Mouse (Mus musculus): ENCODE results near the gene Rabac1.
A peak's percentile ranks its signal among the peaks of the same experiment; 100 is the strongest.

The Rabac1 gene

DNA sequence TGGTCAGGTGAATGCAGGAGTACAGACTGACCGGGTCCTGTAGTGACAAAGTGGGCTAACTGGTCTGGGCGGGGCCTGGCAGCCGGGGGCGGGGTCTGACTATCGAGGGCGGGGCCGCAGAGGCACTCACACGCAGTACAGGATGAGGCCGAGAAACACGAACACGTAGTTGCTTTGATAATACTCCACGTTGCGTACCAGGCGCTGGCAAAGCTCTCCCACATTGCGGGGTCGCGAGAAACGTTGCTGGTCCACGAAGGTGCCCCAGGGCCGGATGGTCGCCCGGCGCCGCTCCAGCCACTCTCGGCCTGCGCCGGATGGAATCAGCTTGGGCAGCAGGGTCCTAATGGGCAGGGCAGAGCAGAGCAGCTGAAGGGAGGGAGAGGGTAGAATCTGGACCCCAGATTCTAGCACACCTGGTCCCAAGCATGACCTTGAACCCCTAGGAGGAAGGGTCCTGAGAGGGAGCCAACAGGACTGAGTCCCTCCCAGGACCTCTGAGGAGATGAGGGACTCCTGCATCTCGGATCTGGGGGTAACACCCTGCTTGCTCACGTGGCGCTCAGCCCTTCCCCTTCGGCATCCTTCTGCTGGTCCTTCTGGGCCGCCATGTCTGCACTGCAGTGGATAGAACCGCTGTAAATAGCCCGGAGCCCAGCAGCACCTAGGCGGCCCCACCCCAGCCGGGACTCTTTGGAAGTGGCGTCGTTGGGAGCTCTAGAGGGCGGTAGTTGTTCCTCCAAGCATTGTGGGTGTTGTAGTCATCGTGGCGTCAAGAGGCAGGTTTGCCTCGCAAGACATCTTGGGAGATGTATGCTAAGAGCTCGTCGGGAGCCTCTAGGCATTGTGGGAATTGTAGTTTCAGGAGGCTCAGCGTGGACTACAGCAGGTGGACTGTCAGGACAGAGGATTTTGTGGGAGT, at the start of gene Rabac1:
Rabac1 (minus strand) TSS at position 783 of the 922 bp plus-strand sequence.
- peak; percentile 94 for DNase-seq (ENCODE audit: low read depth, low spot score)

DNA sequence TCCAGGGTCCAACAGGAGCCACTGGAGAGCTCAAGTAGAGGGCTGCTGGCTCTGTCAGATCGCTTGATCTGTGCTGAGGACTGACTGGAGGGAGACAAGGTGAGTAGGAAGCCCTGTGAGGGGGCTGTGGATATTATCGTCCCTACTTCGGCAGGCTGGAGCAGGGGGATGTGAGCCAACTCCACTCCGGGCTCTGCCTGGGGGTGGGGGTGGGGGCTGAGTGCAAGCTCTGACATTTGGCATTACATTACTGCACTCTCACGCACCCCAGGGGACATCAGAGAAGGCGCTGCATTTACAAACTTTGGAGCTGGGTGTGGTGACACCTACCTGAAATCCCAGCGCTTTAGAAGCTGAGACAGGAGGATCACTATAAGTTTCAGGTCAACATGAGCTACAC, 39.0 kb upstream of the Rabac1 start:
- DNase-seq (ENCODE audit: low read depth, low spot score), result no peak

DNA sequence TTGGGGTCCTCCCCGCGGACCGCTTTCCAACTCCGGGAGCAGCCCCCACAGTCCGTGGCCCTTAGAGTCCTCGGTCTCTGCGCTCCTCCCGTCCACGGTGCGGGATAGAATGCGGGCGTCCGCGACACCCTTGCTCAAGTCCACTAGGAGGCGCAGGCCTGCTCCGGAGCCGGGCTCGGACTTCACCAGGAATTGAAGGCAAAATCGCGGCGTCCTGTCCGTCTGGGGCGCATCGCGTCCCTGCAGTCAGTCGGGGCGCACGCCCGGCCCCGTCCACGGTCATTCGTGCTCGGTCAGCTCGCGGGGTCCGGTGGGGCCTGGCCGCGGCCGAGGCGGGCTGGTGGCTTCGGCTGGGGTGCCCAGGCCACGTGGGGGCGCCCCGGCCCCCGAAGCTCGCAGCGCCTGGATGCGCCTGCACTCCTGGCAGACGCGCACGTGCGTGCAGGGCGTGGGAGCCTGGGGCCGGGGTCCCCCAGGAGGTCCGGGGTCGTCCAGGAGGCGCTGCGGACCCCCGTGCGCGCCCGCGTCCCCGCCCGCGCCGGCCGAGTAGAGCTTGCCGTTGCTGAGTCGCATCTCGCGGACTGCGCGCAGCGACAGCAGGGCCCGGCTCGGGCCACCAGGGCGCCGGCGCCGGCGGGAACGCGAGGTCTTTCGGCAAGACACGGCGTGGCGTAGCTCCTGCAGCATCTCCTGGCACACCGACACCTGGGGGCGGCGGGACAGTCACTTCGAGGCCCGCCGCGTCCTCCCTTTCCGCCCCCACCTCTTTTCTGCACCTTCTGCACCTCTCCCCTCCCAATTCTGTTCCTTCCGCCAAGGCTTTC, 37.7 kb upstream of the Rabac1 start:
- DNase-seq (ENCODE audit: low read depth, low spot score), result no peak

DNA sequence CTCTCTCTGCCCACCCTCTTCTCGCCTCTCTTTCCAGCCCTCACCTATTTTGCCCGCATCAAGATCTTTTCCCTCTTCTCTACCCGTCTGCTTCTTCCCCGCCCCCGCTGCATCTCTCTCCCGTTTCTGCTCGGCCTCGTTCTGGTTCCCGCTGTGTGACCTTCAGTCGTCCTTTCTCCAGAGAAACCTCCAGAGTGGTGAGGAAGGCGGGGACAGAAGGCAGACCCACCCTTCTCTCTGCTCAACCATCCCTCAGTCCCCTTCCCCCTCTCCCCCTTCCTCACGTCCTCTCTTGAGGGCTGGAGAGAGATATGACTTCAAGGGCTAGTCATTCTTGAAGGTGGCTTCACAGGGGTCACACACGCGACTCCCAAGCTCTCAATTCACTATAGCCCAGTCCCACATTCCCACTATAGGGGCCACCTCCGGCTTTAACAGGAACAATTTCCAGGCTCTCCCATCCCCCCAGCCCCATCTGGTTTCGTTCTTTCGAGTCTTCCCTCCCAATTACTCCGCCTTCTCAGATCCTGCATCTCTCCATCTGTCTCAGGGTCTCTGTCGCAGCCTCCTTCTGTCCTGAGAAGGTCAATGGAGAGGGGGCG, 36.6 kb upstream of the Rabac1 start:
- no peak for DNase-seq (ENCODE audit: low read depth, low spot score)

DNA sequence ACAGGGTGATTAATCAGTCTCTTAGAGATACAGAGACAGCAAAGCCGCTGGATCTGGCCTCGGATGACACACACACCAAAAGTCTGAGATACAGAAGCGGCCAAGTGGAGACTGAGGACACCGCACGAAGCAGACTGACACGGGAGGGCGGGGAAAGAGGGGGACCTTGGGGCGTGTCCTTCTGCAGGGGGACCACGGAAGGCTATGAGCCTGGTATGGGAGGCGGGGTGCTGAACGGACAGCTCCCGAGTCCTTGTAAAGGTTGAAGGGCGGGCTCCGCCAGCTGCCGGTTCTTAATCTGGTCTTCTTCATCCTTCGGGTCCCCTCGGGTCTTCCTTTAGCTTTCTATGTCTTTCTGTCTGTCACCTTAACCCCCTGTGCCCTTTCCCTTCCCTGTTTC, 36.1 kb upstream of the Rabac1 start:
- peak; percentile 21 for DNase-seq (ENCODE audit: low read depth, low spot score)

DNA sequence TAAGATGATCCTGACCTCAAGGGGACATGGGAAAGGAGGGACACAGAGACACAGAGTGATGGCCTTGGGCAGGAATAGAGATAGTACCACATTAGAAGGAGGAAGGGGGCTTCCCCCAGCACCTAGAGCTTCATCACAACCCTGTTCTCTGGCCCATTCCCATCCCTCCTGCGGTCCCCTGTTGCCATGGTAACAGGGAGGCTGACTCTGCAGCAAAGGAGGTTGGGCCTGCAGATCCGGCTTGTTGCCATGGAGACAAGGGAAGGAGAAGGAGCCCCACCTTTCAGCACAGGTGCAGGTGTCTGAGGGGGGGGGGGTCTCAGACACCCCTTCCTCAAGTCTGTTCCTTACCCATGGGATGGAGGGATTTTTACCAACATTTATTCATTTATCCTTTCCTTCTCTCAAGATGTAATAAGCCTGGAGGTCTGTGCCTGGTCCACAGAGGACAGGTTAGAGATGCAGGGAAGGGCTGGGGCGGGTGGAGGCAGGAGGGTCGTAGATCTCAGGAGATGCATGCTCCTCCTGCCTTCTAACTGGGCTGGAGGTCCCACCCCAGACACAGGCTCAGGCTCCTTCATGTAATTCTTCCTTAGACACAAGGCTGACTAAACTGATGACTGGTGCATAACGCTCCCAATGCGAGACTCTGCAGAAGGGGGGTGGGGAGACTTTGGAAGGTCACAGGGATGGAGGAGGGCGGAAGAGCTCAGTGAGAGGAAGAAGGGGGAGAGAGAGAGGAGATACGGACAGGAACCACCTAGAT, 35.2 kb upstream of the Rabac1 start:
- no peak for DNase-seq (ENCODE audit: low read depth, low spot score)

DNA sequence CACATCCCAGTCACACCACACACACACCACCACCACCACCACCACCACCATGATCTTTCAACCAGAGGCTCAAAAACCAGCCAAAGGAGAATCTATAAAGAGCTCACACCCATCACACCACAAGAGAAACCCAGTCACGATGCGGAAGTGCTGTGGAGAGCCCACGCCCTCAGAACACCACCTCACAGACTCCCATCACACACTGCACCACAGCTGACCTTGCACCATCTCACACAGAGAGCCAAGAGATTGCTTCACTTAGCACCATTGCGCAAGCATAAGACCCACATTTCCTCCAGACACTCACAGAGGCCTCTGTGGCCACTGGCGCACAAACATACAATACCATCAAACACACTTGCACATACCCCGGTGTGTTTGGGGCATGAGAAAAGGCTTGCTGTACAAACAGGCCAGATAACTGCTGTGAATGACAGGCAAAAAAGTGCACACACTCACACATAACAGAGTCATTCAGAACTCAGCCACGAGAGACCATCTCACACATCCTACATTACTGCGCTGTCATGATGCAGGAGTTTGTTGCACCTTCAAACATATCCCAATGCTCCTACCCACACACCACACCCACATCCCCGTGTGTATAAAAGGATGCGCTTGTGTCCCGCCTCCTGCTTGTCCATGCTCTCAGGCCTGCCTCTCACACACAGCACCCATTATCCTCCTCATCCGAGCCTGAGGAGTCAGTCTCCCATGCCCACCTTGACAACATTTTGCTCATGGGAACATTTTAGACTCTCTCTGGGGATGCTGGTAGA, 34.2 kb upstream of the Rabac1 start:
- no peak for DNase-seq (ENCODE audit: low read depth, low spot score)

DNA sequence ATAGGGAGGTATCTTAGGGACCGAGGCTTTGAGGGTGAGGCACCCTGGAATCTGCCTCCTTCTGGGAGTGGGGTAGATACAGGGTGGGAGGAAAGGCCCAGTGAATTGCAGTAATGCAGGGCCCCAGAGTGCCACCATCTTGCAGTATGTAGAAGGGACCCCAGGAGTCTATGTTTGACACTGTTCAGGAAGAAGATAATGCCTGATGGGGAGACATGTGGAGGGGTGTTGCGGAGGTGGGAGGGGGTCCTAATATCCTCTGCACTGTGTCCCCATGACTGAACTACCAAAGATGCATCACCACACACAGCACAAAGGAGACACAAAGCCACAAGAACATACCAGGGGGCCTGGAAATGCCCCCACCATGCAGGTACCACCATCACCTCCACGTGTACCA, 33.6 kb upstream of the Rabac1 start:
- DNase-seq (ENCODE audit: low read depth, low spot score), result no peak

DNA sequence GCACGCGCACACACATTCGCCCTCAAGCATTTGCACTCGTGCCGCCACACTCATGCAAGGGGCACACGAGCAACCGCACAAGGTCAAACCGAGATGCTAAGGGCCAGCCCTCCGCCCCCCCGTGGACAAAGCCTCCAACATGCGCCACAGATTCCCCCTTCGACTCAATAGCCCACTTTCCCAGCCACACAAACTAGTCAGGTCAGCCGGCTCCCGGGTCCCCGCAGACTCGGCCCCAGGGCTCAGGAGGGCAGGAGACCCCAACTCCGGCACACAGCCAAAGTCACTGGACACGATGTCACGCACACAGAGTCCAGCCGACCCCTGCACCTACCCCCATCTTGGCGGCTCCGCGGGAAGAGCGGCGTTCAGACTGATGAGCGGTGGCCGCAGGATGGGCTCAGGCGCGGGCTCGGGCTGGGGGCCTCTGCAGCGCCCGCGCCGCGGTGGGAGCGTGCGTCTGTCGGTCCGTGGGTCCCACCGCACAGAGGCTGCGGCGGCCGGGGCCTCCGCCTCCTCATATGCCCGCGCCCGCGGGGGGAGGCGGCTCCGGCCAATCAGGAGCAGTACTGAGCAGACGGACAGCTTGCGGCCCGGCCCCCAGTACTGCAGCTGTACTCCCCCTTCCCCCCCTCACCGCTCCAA, 33.0 kb upstream of the Rabac1 start, which contains the start of gene Atp1a3:
Atp1a3 (minus strand) TSS at position 538 of the 645 bp plus-strand sequence.
- no peak for DNase-seq (ENCODE audit: low read depth, low spot score)

DNA sequence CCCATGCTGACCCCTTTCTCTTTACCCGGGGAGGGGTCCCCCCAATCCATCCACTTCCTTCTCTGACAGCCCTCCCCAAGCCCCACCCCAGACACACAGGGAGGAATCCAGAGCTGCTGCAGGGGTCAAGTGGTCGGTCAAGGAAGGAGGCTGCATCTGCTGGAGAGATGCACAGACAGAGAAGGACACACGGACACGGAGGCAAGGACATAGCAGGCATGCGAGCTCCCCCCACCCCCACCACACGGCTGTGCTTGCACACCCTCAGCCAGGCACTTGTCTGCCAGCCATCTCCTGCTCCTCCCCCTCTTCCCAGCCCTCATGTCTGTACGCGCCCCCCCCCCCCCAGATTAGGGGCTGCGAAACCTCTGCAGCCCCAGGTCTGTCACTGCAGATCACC, 32.3 kb upstream of the Rabac1 start:
- DNase-seq (ENCODE audit: low read depth, low spot score), result no peak

DNA sequence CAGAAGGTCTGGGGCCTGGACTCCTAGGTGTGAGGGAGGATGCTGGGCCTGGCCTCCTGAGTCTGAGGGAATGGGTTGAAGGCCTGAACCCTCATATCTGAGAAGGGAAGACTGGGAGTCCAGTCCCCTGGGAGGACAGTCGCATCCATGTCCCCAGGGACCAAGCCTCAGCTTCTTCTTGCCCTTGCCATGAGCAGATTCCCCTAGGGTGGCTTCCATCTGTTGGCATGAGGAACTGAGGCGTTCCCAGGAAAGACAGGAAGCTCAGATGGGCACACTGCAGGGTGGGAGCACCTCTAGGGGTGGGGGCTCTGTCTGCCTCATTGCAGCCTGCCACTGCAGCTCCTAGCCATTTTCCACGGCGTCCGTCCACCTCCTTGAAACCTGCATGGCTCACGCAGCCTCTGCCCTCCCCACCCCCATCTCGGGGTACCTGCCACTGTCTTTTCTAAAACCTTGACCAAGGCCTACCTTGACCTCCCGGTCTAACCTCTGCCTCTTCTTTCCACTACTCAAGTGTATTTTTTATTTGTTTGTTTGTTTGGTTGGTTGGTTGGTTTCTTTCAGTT, 31.4 kb upstream of the Rabac1 start:
- no peak for DNase-seq (ENCODE audit: low read depth, low spot score)

DNA sequence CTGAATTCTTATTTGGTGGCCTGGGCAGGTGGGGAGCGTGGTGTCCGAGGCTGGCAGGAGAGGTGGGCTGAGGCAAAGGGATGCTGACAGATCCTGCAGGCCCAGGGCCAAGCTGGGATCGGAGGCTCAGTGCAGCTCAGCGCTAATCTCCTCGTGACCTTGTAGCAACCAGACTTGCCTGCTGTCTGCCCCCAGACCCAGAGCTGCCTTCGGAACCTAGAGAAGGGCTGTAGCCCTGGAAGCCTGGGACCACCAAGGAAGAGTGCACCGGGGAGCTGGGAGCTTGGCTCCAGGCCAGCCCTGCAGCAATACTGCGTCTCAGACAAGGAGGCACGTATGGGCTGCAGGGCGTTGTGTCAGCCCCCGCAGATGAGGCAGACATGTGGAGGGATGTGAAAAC, 30.7 kb upstream of the Rabac1 start:
- DNase-seq (ENCODE audit: low read depth, low spot score), result no peak

DNA sequence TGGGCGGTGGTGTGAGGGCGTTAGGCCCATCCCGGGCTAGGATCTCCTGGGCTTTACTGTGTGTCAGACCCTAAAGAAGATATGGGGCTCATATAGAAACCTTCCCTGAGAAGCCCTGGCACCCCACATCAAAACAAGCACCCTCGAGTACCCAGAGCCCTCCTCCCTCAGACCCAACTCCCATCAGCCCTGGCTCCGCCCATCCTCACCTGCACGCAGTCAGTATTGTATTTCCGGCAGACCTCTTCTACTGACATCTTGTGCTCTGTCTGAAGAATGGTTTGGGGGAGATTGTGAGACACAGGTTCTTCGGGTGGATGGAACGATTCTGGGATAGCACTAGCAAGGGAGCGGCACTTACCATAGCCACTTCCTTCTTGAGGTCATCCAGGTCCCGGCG, 28.2 kb upstream of the Rabac1 start:
- no peak for DNase-seq (ENCODE audit: low read depth, low spot score)

DNA sequence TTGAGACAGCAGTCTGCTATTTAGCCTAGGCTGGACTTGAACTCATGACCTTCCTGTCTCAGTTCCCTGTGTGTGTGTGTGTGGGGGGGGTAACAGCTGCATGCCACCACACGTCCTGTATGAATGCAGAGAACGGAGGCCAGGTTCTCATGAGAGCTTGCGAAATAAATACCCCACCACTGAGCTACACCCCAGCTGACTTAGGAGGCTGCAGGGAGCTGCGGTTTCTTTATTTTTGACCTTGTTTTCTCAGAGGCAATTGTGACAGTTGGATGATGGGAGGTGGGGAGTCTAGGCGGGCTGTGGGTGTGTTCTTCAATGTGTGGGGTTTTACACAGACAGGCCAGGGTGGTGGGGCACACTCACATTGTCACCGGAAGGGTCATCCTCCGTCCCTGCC, 27.7 kb upstream of the Rabac1 start:
- peak; percentile 10 for DNase-seq (ENCODE audit: low read depth, low spot score)

DNA sequence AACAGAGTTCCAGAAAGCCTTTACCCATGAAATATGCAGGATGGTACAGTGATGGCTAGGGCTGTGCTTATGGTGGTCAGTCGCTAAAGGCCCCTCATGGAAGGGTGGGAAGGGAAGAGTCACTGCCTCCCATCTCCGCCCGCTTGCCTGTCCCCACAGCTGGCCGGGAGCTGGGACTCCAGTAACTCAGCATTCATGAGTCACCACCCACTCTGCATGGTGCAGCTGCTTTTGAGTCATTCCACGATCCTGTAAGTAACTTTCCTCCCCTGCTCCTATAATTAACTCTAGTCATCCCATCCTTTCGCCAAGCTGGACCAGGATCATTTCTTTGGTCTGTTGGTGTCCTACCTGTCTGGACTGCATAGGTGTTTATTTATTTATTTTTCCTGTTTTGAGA, 20.5 kb upstream of the Rabac1 start:
- DNase-seq (ENCODE audit: low read depth, low spot score), result no peak

DNA sequence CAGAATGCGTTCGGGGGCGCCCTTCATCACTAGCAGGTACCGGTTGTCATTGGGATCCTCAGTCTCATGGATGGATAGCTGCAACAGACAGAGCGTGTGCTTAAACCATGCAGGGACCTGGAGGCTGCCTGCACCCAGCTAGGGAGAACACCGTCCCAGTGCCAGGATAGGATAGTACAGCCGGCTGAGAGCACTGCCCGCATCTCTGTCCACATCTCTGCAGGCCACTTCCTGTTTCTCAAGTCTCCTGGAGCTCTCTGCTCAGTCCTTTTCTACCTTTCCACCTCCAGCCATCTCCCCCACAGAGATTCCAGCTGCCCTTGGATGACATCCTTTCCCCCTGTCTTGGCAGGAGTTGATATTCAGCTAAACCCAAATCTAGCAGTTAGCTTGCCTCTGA, 17.9 kb upstream of the Rabac1 start:
- DNase-seq (ENCODE audit: low read depth, low spot score), result no peak

DNA sequence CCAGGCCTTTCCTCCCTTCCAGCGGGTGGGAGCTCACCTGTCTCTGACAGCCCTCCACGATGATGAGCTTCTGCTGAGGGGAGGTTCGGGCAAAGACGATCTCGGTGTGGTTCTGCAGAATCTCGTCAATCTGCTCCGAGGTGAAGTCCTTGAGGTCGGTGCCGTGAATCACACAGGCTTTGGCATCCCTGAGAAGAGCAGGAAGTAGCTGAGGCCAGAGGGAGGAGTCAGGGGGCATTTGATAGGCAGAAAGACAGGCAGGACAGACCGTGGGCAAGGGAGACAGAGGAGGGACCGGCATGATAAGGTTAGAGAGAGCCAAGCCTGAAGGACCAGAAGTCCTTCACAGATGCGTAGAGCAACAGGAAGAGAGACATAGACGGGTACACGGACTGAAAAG, 15.4 kb upstream of the Rabac1 start:
- no peak for DNase-seq (ENCODE audit: low read depth, low spot score)

DNA sequence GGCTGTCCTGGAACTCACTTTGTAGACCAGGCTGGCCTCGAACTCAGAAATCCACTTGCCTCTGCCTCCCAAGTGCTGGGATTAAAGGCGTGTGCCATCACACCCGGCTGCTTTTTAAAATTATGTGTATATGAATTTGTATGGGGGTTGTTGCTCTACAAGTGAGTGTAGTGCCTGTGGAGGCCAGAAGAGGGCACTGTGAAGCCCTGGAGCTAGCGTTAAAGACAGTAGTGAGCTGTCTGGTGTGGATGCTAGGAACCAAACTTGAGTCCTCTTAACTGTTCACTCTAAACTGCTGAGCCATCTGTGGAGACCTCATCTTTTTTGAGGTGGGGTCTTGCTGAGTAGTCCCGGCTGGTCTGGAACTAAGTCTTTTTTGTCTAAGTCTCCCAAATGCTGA, 13.2 kb upstream of the Rabac1 start:
- DNase-seq (ENCODE audit: low read depth, low spot score), result peak; percentile 46

DNA sequence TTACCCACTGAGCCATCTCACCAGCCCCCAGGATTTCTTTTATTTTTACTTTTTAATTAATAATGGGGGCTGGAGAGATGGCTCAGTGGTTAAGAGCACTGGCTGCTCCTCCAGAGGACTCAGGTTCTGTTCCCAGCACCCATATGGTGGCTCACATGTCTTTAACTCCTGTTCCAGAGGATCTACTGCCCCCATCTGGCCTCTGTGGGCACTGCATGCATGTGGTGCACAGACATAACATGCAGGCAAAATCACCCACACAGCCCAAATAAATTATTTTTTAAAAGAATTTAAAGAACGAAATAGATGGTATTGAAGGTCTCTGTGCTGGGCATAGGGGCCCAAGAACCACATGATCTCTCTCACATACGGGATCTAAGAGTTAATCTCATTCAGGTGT, 11.8 kb upstream of the Rabac1 start:
- no peak for DNase-seq (ENCODE audit: low read depth, low spot score)

DNA sequence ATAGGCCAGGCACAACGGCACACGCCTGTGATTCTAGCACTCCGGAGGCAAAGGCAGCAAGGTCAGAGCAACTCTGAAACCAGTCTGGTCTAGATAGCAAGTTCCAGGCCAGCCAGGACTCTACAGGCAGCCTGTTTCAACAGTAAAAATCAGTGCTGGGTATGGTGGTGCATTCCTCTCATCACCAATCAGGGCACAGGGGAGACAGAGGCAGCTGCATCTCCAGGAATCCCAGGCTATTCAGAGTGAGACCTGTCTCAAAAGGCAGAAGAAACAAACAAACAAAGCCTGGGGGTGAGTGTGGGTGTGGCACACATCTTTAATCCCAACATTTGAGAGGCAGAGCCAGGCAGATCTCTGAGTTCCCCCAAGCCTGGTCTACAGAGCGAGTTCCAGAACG, 10.8 kb upstream of the Rabac1 start:
- no peak for DNase-seq (ENCODE audit: low read depth, low spot score)
